Mouse (Mus musculus) bone marrow, adult 2 months (tissue): ENCODE data around the gene Bid. TPM values are rescaled to one million over a fixed set of nuclear protein-coding genes. Genes with fewer than 3 reads are reported as not detected.
A peak's percentile ranks its signal among the peaks of the same experiment; 100 is the strongest.

Source experiments
- H3K27ac ChIP-seq: fragments of 200-500 bp; 2 replicates; pipeline ENCODE4 v1.5.1; 2012; ENCODE audit warnings: low read depth, mild to moderate bottlenecking, control low read depth, inconsistent platforms, low read length; ENCODE audit not compliant: control insufficient read depth, poor library complexity, insufficient read depth
- H3K4me1 ChIP-seq: fragments of 200-500 bp; 2 replicates; pipeline ENCODE4 v1.6.1; 2011; ENCODE audit warnings: low read length; ENCODE audit not compliant: control insufficient read depth, insufficient read depth
- H3K4me3 ChIP-seq: fragments of 200-500 bp; replicated peaks from 2 replicates; pipeline ENCODE3; 2011; ENCODE audit warnings: mild to moderate bottlenecking, low read depth, low read length, control low read depth; ENCODE audit not compliant: control insufficient read depth
- CTCF ChIP-seq: fragments of 200-500 bp; IDR thresholded peaks from 2 replicates; pipeline ENCODE4 v1.5.1; 2011; ENCODE audit warnings: low read length, control low read depth; ENCODE audit not compliant: control insufficient read depth, insufficient read depth
- POLR2A ChIP-seq: fragments of 200-500 bp; IDR thresholded peaks from 2 replicates; pipeline ENCODE4 v1.6.1; 2011; ENCODE audit warnings: low read depth, mild to moderate bottlenecking, control low read depth, low read length, borderline replicate concordance; ENCODE audit not compliant: control insufficient read depth
- WGBS: fragments of 180-500 bp; shearing (Covaris S2); methylation state at CpG from one replicate; pipeline ENCODE4 v1.1.7; 2018; 5-methylcytosine and 5-hydroxymethylcytosine counted together
- polyA plus RNA-seq: library from polyadenylated mRNA; stranded (reverse); fragments of >200 nt; gene quantifications from 2 replicates; pipeline ENCODE4 v1.2.4, GENCODE M21; 2011; ENCODE audit warnings: low replicate concordance; ENCODE audit not compliant: missing spikeins, insufficient read depth, insufficient read length

Gene Bid
- polyA plus RNA-seq, 1 experiment: 20.4 TPM

DNA sequence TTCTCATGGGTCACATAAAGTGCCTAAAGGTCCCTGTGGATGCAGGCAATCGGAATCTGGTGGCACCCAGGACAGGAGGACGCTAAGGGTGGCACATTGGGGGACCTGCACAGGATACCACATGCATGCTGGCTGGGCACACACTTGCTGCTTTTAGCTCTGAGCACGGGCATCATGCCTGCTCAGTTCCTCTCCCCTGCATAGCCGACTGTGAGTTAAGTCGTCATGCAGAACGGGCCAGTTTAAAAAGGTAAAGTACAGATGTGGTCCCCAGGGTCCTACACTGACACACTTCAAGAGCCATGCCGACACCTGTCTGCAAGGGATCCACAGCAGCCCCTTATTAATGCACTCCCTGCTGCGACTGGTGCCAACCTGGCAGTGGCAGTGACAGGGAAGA is 37.6 kb upstream of the Bid start:
- no peak overlapping the region for H3K4me3 ChIP-seq
- WGBS: 43% methylated on average over 8 of the region's 8 CpGs
- H3K27ac ChIP-seq: peak overlapping the region; percentile 5; the same call in 1 of the 2 replicates
- TF ChIP-seq POLR2A: no peak
- no peak for TF ChIP-seq CTCF
- peaks cover 23% of the 10 kb centered on the region for H3K4me1 ChIP-seq

DNA sequence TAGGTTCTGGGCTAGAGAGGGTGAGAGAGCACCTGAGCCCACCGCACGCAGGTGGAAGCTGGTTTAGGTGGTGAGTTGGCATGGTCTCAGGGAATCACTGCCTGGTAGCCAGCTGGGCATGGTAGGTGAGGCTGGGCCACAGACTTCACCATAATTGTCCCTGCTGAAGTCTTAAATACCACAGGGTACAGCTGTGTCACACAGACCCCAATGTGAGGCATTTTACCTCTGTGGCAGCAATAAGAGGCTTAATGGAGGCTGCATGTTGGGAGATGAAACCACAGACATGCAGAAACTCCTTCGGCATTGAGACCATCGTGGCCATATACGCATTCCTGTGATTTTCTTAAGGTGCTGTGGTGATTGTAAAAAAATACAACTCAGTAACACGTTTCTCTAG is 35.8 kb upstream of the Bid start:
- WGBS: 92% methylated on average over 6 of the region's 6 CpGs
- no peak for TF ChIP-seq POLR2A
- TF ChIP-seq CTCF: no peak
- no peak overlapping the region for H3K4me3 ChIP-seq

DNA sequence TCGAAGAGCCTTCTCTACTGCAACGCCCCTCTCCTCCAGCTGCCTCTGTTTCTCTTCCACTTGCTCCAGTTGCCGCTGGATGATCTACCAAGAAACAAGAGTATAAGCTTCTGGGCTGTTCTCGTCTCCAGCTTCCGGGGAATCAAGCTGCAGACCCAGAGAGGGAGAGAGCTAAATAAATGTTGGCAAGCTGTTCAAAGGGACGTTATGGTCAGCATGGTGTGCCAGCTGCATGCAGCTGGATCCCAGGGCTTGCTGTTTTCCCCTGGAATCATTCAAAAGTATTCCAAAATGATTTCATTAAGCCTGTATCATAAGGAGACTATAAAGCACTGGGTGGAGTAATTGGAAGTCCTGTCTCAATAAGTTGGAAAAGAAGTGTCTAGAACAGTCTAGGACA is 34.7 kb upstream of the Bid start:
- Histone ChIP-seq H3K4me3 (no peak overlapping the region), H3K27ac (no peak overlapping the region), H3K4me1 (peaks cover 16% of the 10 kb centered on the region)
- WGBS: 86% methylated on average over 6 of the region's 6 CpGs
- TF ChIP-seq POLR2A (no peak), CTCF (no peak)

More for the DNA sequence above, 35.8 kb upstream of the Bid start:
- no peak overlapping the region for H3K27ac ChIP-seq
- peaks cover 23% of the 10 kb centered on the region for H3K4me1 ChIP-seq

DNA sequence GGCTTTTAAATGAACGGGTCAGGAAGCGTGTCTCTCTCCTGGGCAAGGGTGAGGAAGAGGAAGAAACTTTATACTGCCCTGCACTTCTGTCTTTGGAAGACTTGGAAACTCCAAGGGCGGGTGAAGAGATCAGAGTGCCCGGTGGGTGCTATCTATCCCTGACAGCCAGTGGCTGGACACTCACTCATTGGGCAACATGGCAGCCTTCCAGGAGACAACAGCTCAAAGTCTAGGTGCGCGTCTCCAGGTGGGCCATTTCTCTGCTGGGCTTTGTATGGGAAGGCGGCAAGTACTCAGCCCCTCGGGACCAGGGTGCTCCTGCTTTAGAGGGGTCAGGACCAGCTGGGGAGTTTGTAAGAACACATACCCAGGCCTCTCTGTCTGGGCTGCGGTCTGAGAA is 28.9 kb upstream of the Bid start:
- WGBS: 86% methylated on average over 9 of the region's 9 CpGs
- no peak overlapping the region for H3K27ac ChIP-seq
- no peak overlapping the region for H3K4me3 ChIP-seq
- no peaks in the 10 kb centered on the region for H3K4me1 ChIP-seq
- TF ChIP-seq CTCF (no peak), POLR2A (no peak)

DNA sequence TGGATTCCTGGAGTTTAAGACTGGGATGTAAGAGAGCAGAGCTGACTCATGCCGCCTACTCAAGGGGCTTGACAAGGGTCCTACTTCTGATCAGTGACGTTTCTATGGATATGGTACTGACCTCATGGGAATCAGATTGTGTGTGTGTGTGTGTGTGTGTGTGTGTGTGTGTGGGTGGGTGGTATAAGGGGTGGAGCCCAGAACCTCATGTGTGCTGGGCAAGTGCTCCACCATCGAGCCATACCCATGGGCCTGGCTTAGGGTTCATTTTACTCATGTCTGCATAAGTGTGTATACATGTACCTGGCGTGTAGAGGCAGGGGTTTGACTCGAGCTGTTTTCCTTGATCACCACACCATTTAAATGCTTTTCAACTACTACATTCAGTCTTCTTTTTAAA is 27.3 kb upstream of the Bid start:
- H3K27ac ChIP-seq: no peak overlapping the region
- H3K4me3 ChIP-seq: no peak overlapping the region
- 84% methylated on average over 5 of the region's 5 CpGs for WGBS
- TF ChIP-seq CTCF: no peak
- TF ChIP-seq POLR2A: no peak
- no peaks in the 10 kb centered on the region for H3K4me1 ChIP-seq

DNA sequence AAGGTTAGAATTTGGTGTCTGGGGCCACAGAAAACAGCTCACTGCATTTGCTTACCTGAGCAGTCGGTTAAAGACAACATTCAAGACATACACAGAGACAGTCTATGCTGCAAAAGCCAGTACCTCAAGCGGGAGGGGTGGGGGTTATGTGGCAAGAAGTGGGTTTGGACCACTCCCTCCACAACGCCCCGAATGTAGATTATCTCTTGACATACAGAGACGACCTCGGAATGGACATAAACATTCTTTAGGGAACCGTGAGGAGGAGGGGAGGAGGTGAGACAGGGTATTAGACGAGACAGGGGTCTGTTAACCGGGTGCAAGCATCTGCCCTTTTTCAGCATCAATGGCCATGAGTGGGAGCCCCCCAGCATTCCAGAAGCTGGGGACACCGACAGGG is 26.9 kb upstream of the Bid start:
- WGBS: 67% methylated on average over 10 of the region's 10 CpGs
- TF ChIP-seq POLR2A (no peak), CTCF (no peak)
- H3K4me1 ChIP-seq: no peaks in the 10 kb centered on the region
- H3K27ac ChIP-seq: no peak overlapping the region
- H3K4me3 ChIP-seq: no peak overlapping the region

DNA sequence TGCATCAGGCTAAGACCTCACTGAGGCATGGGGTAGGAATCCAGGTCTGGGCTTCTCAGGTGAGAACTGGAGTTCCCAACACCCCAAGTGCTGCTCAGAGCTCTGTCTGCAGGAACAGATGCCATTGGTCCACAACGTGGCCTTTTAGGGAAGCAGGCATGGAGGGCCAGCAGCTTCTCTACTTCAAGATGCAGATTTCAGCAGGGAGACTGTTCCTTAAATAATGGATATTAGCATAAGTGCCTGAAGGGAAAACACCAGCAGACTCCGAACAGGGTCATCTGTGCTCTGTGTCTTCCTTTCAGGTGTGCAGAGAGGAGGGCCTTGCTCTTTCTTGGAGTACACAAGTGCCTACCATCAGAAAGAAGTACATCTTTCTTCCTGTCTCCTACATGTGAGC is 26.4 kb upstream of the Bid start:
- TF ChIP-seq CTCF (no peak), POLR2A (no peak)
- Histone ChIP-seq H3K4me1 (no peaks in the 10 kb centered on the region), H3K4me3 (no peak overlapping the region), H3K27ac (no peak overlapping the region)
- 84% methylated on average over 2 of the region's 2 CpGs for WGBS

DNA sequence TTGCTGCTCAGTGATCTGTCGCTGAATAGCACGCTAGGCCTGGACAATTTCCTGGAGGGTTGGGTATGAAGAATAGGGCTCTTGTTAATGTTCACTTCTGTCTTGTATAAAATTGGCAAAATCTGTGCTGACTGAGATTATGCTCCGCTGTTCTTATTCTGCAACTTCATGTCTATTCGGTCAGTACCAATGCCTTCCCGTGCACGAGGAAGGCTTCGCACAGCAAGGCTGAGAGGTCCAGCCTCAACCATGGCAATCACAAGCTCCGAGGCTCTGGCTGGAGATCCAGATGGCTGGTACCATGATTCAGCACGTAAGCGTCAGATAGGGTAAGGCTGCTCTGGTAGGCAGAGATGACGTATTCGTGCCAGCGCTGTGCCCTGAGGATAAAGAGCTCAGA is 24.9 kb upstream of the Bid start:
- Histone ChIP-seq H3K4me1 (no peaks in the 10 kb centered on the region), H3K27ac (no peak overlapping the region), H3K4me3 (no peak overlapping the region)
- WGBS: 91% methylated on average over 13 of the region's 13 CpGs
- TF ChIP-seq POLR2A (no peak), CTCF (no peak)

DNA sequence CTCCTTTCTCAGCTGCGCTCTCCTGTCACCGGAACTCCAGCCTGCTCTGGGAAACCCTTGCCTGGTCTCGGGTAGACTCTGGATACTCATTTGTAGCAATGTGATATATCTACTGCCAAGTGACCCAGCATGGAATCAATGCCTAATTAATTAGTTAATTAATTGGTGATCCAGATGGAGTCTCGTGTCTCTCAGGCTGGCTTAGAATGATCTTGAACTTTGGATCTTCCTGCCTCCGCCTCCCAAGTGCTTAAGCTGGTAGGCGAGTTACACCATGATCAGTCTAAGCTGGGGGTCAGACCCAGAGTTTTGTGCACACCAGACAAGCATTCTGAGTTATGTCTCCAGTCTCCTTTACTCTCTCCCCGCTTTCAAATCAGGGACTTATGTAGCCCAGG is 24.4 kb upstream of the Bid start:
- Histone ChIP-seq H3K27ac (no peak overlapping the region), H3K4me1 (no peaks in the 10 kb centered on the region), H3K4me3 (no peak overlapping the region)
- WGBS: 89% methylated on average over 7 of the region's 7 CpGs
- TF ChIP-seq POLR2A (no peak), CTCF (no peak)
